Mouse (Mus musculus): Measurements from ENCODE around the gene Gpc3. TPM values are rescaled to one million over a fixed set of nuclear protein-coding genes. Genes with fewer than 3 reads are reported as not detected.

Gpc3 gene
- polyA plus RNA-seq, 1 experiment = 2.8 TPM

- no peak for DNase-seq
- H3K4me1 ChIP-seq (ENCODE audit: control insufficient read depth, insufficient read depth, low read length) = no peaks in the 10 kb centered on the region
- H3K27ac ChIP-seq (ENCODE audit: insufficient read depth, low read length) = no peak overlapping the region
- H3K4me3 ChIP-seq (replicated peaks; ENCODE audit: insufficient read depth, low read depth, low read length) = no peak overlapping the region
- H3K27me3 ChIP-seq (ENCODE audit: control insufficient read depth, insufficient read depth, low read length) = no peaks in the 10 kb centered on the region; the same call in 1 of the 2 replicates
- TF ChIP-seq CTCF (IDR thresholded peaks at IDR 0.05; ENCODE audit: borderline replicate concordance, insufficient read depth, low read depth, low read length) = no peak
- no peak for TF ChIP-seq POLR2A (IDR thresholded peaks at IDR 0.05; ENCODE audit: borderline replicate concordance, insufficient read depth, low read length)
- 11% methylated on average over 28 of the region's 28 CpGs for WGBS
Observed at GRCm38 (mm10) chrX:52611987-52612670, 1.6 kb downstream of the Gpc3 start.

GRCm38 (mm10) chrX:52611541-52611940, 2.2 kb downstream of the Gpc3 start:
- TF ChIP-seq CTCF (IDR thresholded peaks at IDR 0.05; ENCODE audit: borderline replicate concordance, insufficient read depth, low read depth, low read length) (no peak), POLR2A (IDR thresholded peaks at IDR 0.05; ENCODE audit: borderline replicate concordance, insufficient read depth, low read length) (no peak)
- 23% methylated on average over 6 of the region's 6 CpGs for WGBS
- no peak overlapping the region for H3K27ac ChIP-seq (ENCODE audit: insufficient read depth, low read length)
- no peak for DNase-seq
- no peak overlapping the region for H3K4me3 ChIP-seq (replicated peaks; ENCODE audit: insufficient read depth, low read depth, low read length)
- no peaks in the 10 kb centered on the region for H3K4me1 ChIP-seq (ENCODE audit: control insufficient read depth, insufficient read depth, low read length)
- H3K27me3 ChIP-seq (ENCODE audit: control insufficient read depth, insufficient read depth, low read length) = no peaks in the 10 kb centered on the region; the same call in 1 of the 2 replicates

- Histone ChIP-seq H3K27me3 (ENCODE audit: control insufficient read depth, insufficient read depth, low read length) (no peaks in the 10 kb centered on the region), H3K4me1 (ENCODE audit: control insufficient read depth, insufficient read depth, low read length) (no peaks in the 10 kb centered on the region), H3K27ac (ENCODE audit: insufficient read depth, low read length) (no peak overlapping the region), H3K4me3 (replicated peaks; ENCODE audit: insufficient read depth, low read depth, low read length) (no peak overlapping the region)
- TF ChIP-seq POLR2A (IDR thresholded peaks at IDR 0.05; ENCODE audit: borderline replicate concordance, insufficient read depth, low read length) (no peak), CTCF (IDR thresholded peaks at IDR 0.05; ENCODE audit: borderline replicate concordance, insufficient read depth, low read depth, low read length) (no peak)
- no peak for DNase-seq
- 83% methylated on average over 4 of the region's 4 CpGs for WGBS
Observed at GRCm38 (mm10) chrX:52603143-52603542, 10.6 kb downstream of the Gpc3 start.

- Histone ChIP-seq H3K4me1 (ENCODE audit: control insufficient read depth, insufficient read depth, low read length) (no peaks in the 10 kb centered on the region), H3K27me3 (ENCODE audit: control insufficient read depth, insufficient read depth, low read length) (no peaks in the 10 kb centered on the region), H3K4me3 (replicated peaks; ENCODE audit: insufficient read depth, low read depth, low read length) (no peak overlapping the region), H3K27ac (ENCODE audit: insufficient read depth, low read length) (no peak overlapping the region)
- TF ChIP-seq CTCF (IDR thresholded peaks at IDR 0.05; ENCODE audit: borderline replicate concordance, insufficient read depth, low read depth, low read length) (no peak), POLR2A (IDR thresholded peaks at IDR 0.05; ENCODE audit: borderline replicate concordance, insufficient read depth, low read length) (no peak)
- no peak for DNase-seq
- WGBS = 71% methylated on average over 1 of the region's 1 CpGs
Observed at GRCm38 (mm10) chrX:52599246-52599645, 14.5 kb downstream of the Gpc3 start.

- Histone ChIP-seq H3K4me3 (replicated peaks; ENCODE audit: insufficient read depth, low read depth, low read length) (no peak overlapping the region), H3K4me1 (ENCODE audit: control insufficient read depth, insufficient read depth, low read length) (no peaks in the 10 kb centered on the region), H3K27me3 (ENCODE audit: control insufficient read depth, insufficient read depth, low read length) (no peaks in the 10 kb centered on the region), H3K27ac (ENCODE audit: insufficient read depth, low read length) (no peak overlapping the region)
- DNase-seq = no peak
- TF ChIP-seq CTCF (IDR thresholded peaks at IDR 0.05; ENCODE audit: borderline replicate concordance, insufficient read depth, low read depth, low read length) (no peak), POLR2A (IDR thresholded peaks at IDR 0.05; ENCODE audit: borderline replicate concordance, insufficient read depth, low read length) (no peak)
Observed at GRCm38 (mm10) chrX:52587671-52588070, 26.1 kb downstream of the Gpc3 start.

GRCm38 (mm10) chrX:52559995-52560394, 53.8 kb downstream of the Gpc3 start:
- Histone ChIP-seq H3K27ac (ENCODE audit: insufficient read depth, low read length) (no peak overlapping the region), H3K4me1 (ENCODE audit: control insufficient read depth, insufficient read depth, low read length) (no peaks in the 10 kb centered on the region), H3K27me3 (ENCODE audit: control insufficient read depth, insufficient read depth, low read length) (no peaks in the 10 kb centered on the region), H3K4me3 (replicated peaks; ENCODE audit: insufficient read depth, low read depth, low read length) (no peak overlapping the region)
- 81% methylated on average over 4 of the region's 4 CpGs for WGBS
- no peak for DNase-seq
- no peak for TF ChIP-seq CTCF (IDR thresholded peaks at IDR 0.05; ENCODE audit: borderline replicate concordance, insufficient read depth, low read depth, low read length)
- no peak for TF ChIP-seq POLR2A (IDR thresholded peaks at IDR 0.05; ENCODE audit: borderline replicate concordance, insufficient read depth, low read length)

- Histone ChIP-seq H3K4me1 (ENCODE audit: control insufficient read depth, insufficient read depth, low read length) (no peaks in the 10 kb centered on the region), H3K27me3 (ENCODE audit: control insufficient read depth, insufficient read depth, low read length) (no peaks in the 10 kb centered on the region), H3K4me3 (replicated peaks; ENCODE audit: insufficient read depth, low read depth, low read length) (no peak overlapping the region), H3K27ac (ENCODE audit: insufficient read depth, low read length) (no peak overlapping the region)
- DNase-seq = no peak
- 68% methylated on average over 5 of the region's 5 CpGs for WGBS
- no peak for TF ChIP-seq POLR2A (IDR thresholded peaks at IDR 0.05; ENCODE audit: borderline replicate concordance, insufficient read depth, low read length)
- TF ChIP-seq CTCF (IDR thresholded peaks at IDR 0.05; ENCODE audit: borderline replicate concordance, insufficient read depth, low read depth, low read length) = no peak
Observed at GRCm38 (mm10) chrX:52558526-52558925, 55.2 kb downstream of the Gpc3 start.

- TF ChIP-seq POLR2A (IDR thresholded peaks at IDR 0.05; ENCODE audit: borderline replicate concordance, insufficient read depth, low read length) (no peak), CTCF (IDR thresholded peaks at IDR 0.05; ENCODE audit: borderline replicate concordance, insufficient read depth, low read depth, low read length) (no peak)
- WGBS = 83% methylated on average over 6 of the region's 6 CpGs
- Histone ChIP-seq H3K4me1 (ENCODE audit: control insufficient read depth, insufficient read depth, low read length) (no peaks in the 10 kb centered on the region), H3K27me3 (ENCODE audit: control insufficient read depth, insufficient read depth, low read length) (no peaks in the 10 kb centered on the region), H3K27ac (ENCODE audit: insufficient read depth, low read length) (no peak overlapping the region), H3K4me3 (replicated peaks; ENCODE audit: insufficient read depth, low read depth, low read length) (no peak overlapping the region)
- DNase-seq = no peak
Observed at GRCm38 (mm10) chrX:52557489-52557888, 56.3 kb downstream of the Gpc3 start.

Data from cerebellum, adult 2 months (tissue).